Mouse (Mus musculus): ENCODE results near the gene Mrps9.

Mrps9 gene

DNA sequence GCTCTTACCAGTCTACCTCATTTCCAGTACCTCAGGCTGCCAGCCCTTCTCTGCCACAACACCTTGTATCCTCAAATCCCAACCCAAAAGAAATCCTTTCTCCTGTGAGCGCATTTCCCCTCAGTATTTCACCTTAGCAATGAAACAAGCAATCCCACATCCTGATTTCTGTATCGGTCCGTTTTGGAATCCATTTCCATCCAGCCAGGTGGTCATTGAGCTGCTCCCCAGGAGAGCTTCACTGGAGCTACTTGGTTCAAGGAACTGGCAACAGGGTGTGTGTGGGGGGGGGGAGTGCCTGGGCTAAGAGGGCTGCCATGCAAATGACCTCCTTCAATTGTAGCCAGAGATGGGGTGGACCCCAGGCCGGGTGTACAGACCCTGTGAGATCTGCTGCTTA, 56.1 kb downstream of the Mrps9 start:
- DNase-seq = no peak

GRCm38 (mm10) chr1:42915062-42915461, 64.0 kb downstream of the Mrps9 start:
- no peak for DNase-seq

- no peak for DNase-seq
These were observed 65.7 kb downstream of the Mrps9 start for GRCm38 (mm10) chr1:42916719-42917118.

DNA sequence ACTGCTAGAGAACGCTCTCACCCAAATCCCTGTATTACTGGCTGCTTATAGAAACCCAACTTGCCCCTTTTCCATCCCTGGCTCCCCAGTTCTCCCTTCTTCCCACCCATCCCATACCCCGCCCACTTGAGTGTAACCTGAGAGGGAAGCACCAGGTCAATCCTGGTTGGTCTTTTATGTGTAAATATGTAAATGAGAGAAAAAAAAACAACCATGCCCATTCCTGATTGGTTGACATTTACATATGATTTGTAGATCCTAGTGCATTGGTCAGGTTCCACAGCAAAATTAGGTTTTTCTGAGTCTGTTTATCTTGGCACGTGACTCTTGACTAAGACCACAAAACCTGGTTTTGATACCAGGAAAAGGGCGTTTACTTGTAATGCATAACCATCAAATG, 66.9 kb downstream of the Mrps9 start:
- DNase-seq = no peak

- no peak for DNase-seq
These were observed 72.9 kb downstream of the Mrps9 start for GRCm38 (mm10) chr1:42923924-42924323.

- DNase-seq = no peak
These were observed 82.6 kb downstream of the Mrps9 start for GRCm38 (mm10) chr1:42933613-42934012.

DNA sequence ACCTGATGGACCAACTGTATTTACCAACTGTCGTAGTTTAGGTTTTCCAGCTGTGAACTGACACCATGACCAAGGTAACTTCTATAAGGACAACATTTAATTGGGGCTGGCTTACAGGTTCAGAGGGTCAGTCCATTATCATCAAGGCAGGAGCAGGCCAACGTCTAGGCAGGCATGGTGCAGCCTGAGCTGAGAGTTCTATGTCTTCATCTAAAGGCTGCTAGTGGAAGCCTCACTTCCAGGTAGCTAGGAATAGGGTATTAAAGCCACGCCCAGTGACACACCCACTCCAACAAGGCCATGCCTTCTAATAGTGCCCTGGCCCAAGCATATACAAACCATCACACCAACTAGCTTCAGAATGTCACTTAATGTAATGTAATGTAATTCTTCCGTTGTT, 97.5 kb downstream of the Mrps9 start:
- DNase-seq = no peak

- DNase-seq = peak; percentile 37
These were observed 101.9 kb downstream of the Mrps9 start, which contains the start of gene Gpr45 for GRCm38 (mm10) chr1:42952734-42953481. Gene Gpr45 (plus strand): TSS chr1:42952872.

- DNase-seq = no peak
These were observed 102.4 kb downstream of the Mrps9 start for GRCm38 (mm10) chr1:42953482-42953822.

Data from cerebellum, adult 11 months (tissue).